ENCODE assay signal across 8 mouse cellular contexts in the genomic region with DNA sequence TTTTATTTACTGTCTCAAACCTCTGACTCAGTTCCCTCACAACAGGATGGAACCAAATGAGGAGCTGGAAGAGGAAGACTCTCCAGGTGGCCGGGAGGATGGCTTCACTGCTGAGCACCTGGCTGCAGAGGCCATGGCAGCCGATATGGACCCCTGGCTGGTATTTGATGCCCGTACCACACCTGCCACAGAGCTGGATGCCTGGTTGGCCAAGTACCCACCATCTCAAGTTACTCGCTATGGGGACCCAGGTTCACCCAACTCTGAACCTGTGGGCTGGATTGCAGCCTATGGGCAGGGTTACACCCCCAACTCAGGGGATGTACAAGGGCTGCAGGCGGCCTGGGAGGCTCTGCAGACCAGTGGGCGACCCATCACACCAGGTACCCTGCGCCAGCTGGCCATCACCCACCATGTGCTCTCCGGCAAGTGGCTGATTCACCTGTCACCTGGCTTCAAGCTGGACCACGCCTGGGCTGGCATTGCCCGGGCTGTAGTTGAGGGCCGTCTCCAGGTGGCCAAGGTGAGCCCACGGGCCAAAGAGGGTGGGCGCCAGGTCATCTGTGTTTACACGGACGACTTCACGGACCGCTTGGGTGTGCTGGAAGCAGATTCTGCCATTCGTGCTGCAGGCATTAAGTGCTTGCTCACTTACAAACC. TPM values are rescaled to one million over a fixed set of nuclear protein-coding genes. Genes with fewer than 3 reads are reported as not detected.
DNase-seq lines count a peak whose midpoint lies in the region; ATAC-seq and TF ChIP-seq lines count a peak whose summit lies in the region.

No protein-coding gene starts in this region.

- peak overlapping the region; percentile 94 for H3K9ac ChIP-seq in forebrain, embryonic 13.5 days
- H3K9ac ChIP-seq in liver, embryonic 13.5 days: peak overlapping the region; percentile 90

- no peak for TF ChIP-seq POLR2A in bone marrow, adult 2 months (IDR thresholded peaks at IDR 0.05; ENCODE audit: borderline replicate concordance, control insufficient read depth, low read depth, low read length)

- peak overlapping the region; percentile 100 for H3K4me3 ChIP-seq in bone marrow, adult 2 months (replicated peaks; ENCODE audit: control insufficient read depth, low read depth, low read length)
- H3K4me3 ChIP-seq in forebrain, embryonic 13.5 days: peak overlapping the region; percentile 89
- peak overlapping the region; percentile 82 for H3K4me3 ChIP-seq in liver, embryonic 13.5 days (replicated peaks)

- no peak for ATAC-seq in forebrain, embryonic 13.5 days
- ATAC-seq in liver, embryonic 13.5 days (ENCODE audit: low read depth): no peak

- peak; percentile 27 for DNase-seq in kidney, adult 9 months
- DNase-seq in kidney, adult 11 months: no peak
- no peak for DNase-seq in liver, embryonic 13.5 days
- DNase-seq in urinary bladder, postnatal 4 days (ENCODE audit: low spot score in 2 of 2): no peak
- no peak for DNase-seq in gastrocnemius, adult 18-20 months (ENCODE audit: low spot score)
- DNase-seq in gastrocnemius, postnatal 10 days: no peak

- H3K36me3 ChIP-seq in forebrain, embryonic 13.5 days (ENCODE audit: poor library complexity, severe bottlenecking): peaks cover 41% of the 10 kb centered on the region
- peaks cover 33% of the 10 kb centered on the region for H3K36me3 ChIP-seq in liver, embryonic 13.5 days

- no peaks in the 10 kb centered on the region for H3K27me3 ChIP-seq in forebrain, embryonic 13.5 days
- H3K27me3 ChIP-seq in liver, embryonic 13.5 days: no peaks in the 10 kb centered on the region

- TF ChIP-seq CTCF in bone marrow, adult 2 months (IDR thresholded peaks at IDR 0.05; ENCODE audit: control insufficient read depth, insufficient read depth, low read length): no peak

- H3K9me3 ChIP-seq in forebrain, embryonic 13.5 days (replicated peaks): no peaks in the 10 kb centered on the region
- H3K9me3 ChIP-seq in liver, embryonic 13.5 days (replicated peaks): no peaks in the 10 kb centered on the region

- peak overlapping the region; percentile 85 for H3K27ac ChIP-seq in bone marrow, adult 2 months (ENCODE audit: control insufficient read depth, insufficient read depth, low read depth, low read length, poor library complexity)
- H3K27ac ChIP-seq in forebrain, embryonic 13.5 days: peak overlapping the region; percentile 5; the same call in 1 of the 2 replicates
- H3K27ac ChIP-seq in liver, embryonic 13.5 days: peak overlapping the region; percentile 89

- 86% methylated on average over 18 of the region's 18 CpGs for WGBS in bone marrow, adult 2 months
- 91% methylated on average over 18 of the region's 18 CpGs for WGBS in forebrain, embryonic 13.5 days
- 78% methylated on average over 18 of the region's 18 CpGs for WGBS in liver, embryonic 13.5 days (ENCODE audit: insufficient replicate concordance)

- peak overlapping the region; percentile 71 for H3K4me2 ChIP-seq in forebrain, embryonic 13.5 days
- peak overlapping the region; percentile 81 for H3K4me2 ChIP-seq in liver, embryonic 13.5 days

- H3K4me1 ChIP-seq in bone marrow, adult 2 months (ENCODE audit: control insufficient read depth, insufficient read depth, low read length): no peaks in the 10 kb centered on the region; the same call in 1 of the 2 replicates
- peaks cover 38% of the 10 kb centered on the region for H3K4me1 ChIP-seq in forebrain, embryonic 13.5 days
- H3K4me1 ChIP-seq in liver, embryonic 13.5 days (replicated peaks): peaks cover 41% of the 10 kb centered on the region

RNA-seq across cellular contexts. Expression of a gene that starts 1.1 kb away (rescaled TPM):
- polyA plus RNA-seq in bone marrow, adult 2 months (2011; ENCODE audit: insufficient read depth, insufficient read length, low replicate concordance, missing spikeins): 7.0 and 21.5 TPM in 2 replicates
- polyA plus RNA-seq in forebrain, embryonic 13.5 days (2015; fragmentation: Nextera tagmentation; extraction: Ambion mirVana): 40.6 and 44.4 TPM in 2 replicates
- 18.0 and 19.0 TPM in 2 replicates for polyA plus RNA-seq in liver, embryonic 13.5 days (2015; fragmentation: Nextera tagmentation; extraction: Ambion mirVana)
- total RNA-seq in gastrocnemius, adult 18-20 months (2021): 10 to 100 TPM; 32.9 to 36.2 TPM
- 10 to 100 TPM; 47.8 to 50.5 TPM for total RNA-seq in gastrocnemius, postnatal 10 days (2021)

RNA-seq across cellular contexts. Expression of a gene that starts 1.3 kb away (rescaled TPM):
- 169 and 195 TPM in 2 replicates for polyA plus RNA-seq in bone marrow, adult 2 months (2011; ENCODE audit: insufficient read depth, insufficient read length, low replicate concordance, missing spikeins)
- 291 and 298 TPM in 2 replicates for polyA plus RNA-seq in forebrain, embryonic 13.5 days (2015; fragmentation: Nextera tagmentation; extraction: Ambion mirVana)
- polyA plus RNA-seq in liver, embryonic 13.5 days (2015; fragmentation: Nextera tagmentation; extraction: Ambion mirVana): 90.0 and 94.5 TPM in 2 replicates
- 100 to 1,000 TPM; 587 to 651 TPM for total RNA-seq in gastrocnemius, adult 18-20 months (2021)
- 100 to 1,000 TPM; 513 to 561 TPM for total RNA-seq in gastrocnemius, postnatal 10 days (2021)

RNA-seq across cellular contexts. Expression of a gene that starts 21.3 kb away (rescaled TPM):
- polyA plus RNA-seq in bone marrow, adult 2 months (2011; ENCODE audit: insufficient read depth, insufficient read length, low replicate concordance, missing spikeins): not detected in 2 replicates
- polyA plus RNA-seq in forebrain, embryonic 13.5 days (2015; fragmentation: Nextera tagmentation; extraction: Ambion mirVana): not detected in 2 replicates
- not detected in 2 replicates for polyA plus RNA-seq in liver, embryonic 13.5 days (2015; fragmentation: Nextera tagmentation; extraction: Ambion mirVana)
- under 1 TPM; 0.17 to 0.34 TPM for total RNA-seq in gastrocnemius, adult 18-20 months (2021)
- total RNA-seq in gastrocnemius, postnatal 10 days (2021): not detected

RNA-seq across cellular contexts. Expression of a gene that starts 23.7 kb away (rescaled TPM):
- polyA plus RNA-seq in bone marrow, adult 2 months (2011; ENCODE audit: insufficient read depth, insufficient read length, low replicate concordance, missing spikeins): not detected in 2 replicates
- polyA plus RNA-seq in forebrain, embryonic 13.5 days (2015; fragmentation: Nextera tagmentation; extraction: Ambion mirVana): 0.39 TPM in 1 of 2 replicates, not detected in the other
- 0.12 TPM in 1 of 2 replicates, not detected in the other for polyA plus RNA-seq in liver, embryonic 13.5 days (2015; fragmentation: Nextera tagmentation; extraction: Ambion mirVana)
- 1 to 10 TPM; 1.2 to 1.3 TPM for total RNA-seq in gastrocnemius, adult 18-20 months (2021)
- total RNA-seq in gastrocnemius, postnatal 10 days (2021): under 1 TPM in 1 of 2 experiments, not detected in 1; 0.23 TPM

RNA-seq across cellular contexts. Expression of a gene that starts 31.7 kb away (rescaled TPM):
- polyA plus RNA-seq in bone marrow, adult 2 months (2011; ENCODE audit: insufficient read depth, insufficient read length, low replicate concordance, missing spikeins): 4.3 and 8.0 TPM in 2 replicates
- 6.5 and 7.1 TPM in 2 replicates for polyA plus RNA-seq in forebrain, embryonic 13.5 days (2015; fragmentation: Nextera tagmentation; extraction: Ambion mirVana)
- 2.0 and 2.1 TPM in 2 replicates for polyA plus RNA-seq in liver, embryonic 13.5 days (2015; fragmentation: Nextera tagmentation; extraction: Ambion mirVana)
- total RNA-seq in gastrocnemius, adult 18-20 months (2021): 1 to 10 TPM; 4.0 to 5.1 TPM
- total RNA-seq in gastrocnemius, postnatal 10 days (2021): 1 to 10 TPM; 8.2 to 9.1 TPM

Comparison
In these comparisons a context has a peak if more than half of its experiments do, and no peak if none do; other contexts are left out.
1. H3K27ac ChIP-seq: peak in every context shown above with its lines; median percentile 89 in liver, embryonic 13.5 days; 85 in bone marrow, adult 2 months; 5 in forebrain, embryonic 13.5 days.